In genomic region chr4:58129844-58130243, GRCm38 (mm10) we compare ENCODE assay signal across 34 mouse cellular contexts.
"Had no signal": no experiment of that assay in that cellular context is flagged by ENCODE, and none has a peak within 500 bp of the region (broad histone marks: within the 10 kb centered on the region; RNA-seq: fewer than 3 reads in every experiment).

No protein-coding gene starts in this region.

- ATAC-seq: hindbrain, embryonic 16.5 days; hindbrain, postnatal 0 days; inflammation-experienced regulatory T-cells, adult 6 months; intestine, embryonic 15.5 days; intestine, embryonic 16.5 days; intestine, postnatal 0 days had no signal

- H3K4me3 ChIP-seq: heart, embryonic 10.5 days; heart, embryonic 12.5 days; heart, embryonic 13.5 days; heart, embryonic 15.5 days; hindbrain, embryonic 10.5 days; hindbrain, embryonic 12.5 days; hindbrain, embryonic 13.5 days; hindbrain, embryonic 15.5 days; intestine, embryonic 15.5 days; kidney, embryonic 15.5 days; layer of hippocampus, adult 2 months had no signal

- H3K4me2 ChIP-seq: heart, embryonic 11.5 days; heart, embryonic 12.5 days; heart, embryonic 13.5 days; heart, embryonic 15.5 days; hindbrain, embryonic 12.5 days; hindbrain, embryonic 13.5 days; hindbrain, embryonic 14.5 days; hindbrain, embryonic 15.5 days; intestine, embryonic 15.5 days; kidney, embryonic 15.5 days had no signal

- DNase-seq: heart, postnatal 10 days; heart, postnatal 14 days; heart, postnatal 4 days; kidney, adult 11 months; kidney, adult 18-20 months; kidney, adult 2 months; kidney, adult 8-10 months; kidney, adult 9 months; kidney, postnatal 10 days; kidney, postnatal 14 days; kidney, postnatal 25 days; kidney, postnatal 36 days; kidney, postnatal 4 days; layer of hippocampus, adult 9-11 months; layer of hippocampus, postnatal 36 days had no signal

- H3K9ac ChIP-seq: heart, embryonic 12.5 days; heart, embryonic 13.5 days; heart, embryonic 15.5 days; hindbrain, embryonic 12.5 days; hindbrain, embryonic 13.5 days; hindbrain, embryonic 14.5 days; hindbrain, embryonic 15.5 days; intestine, embryonic 15.5 days; kidney, embryonic 15.5 days had no signal

- H3K27me3 ChIP-seq: heart, embryonic 12.5 days; heart, embryonic 13.5 days; heart, embryonic 15.5 days; hindbrain, embryonic 12.5 days; hindbrain, embryonic 13.5 days; hindbrain, embryonic 15.5 days; intestine, embryonic 15.5 days; kidney, embryonic 15.5 days had no signal

- H3K27ac ChIP-seq: heart, embryonic 10.5 days; heart, embryonic 13.5 days; heart, embryonic 15.5 days; hindbrain, embryonic 10.5 days; hindbrain, embryonic 12.5 days; hindbrain, embryonic 13.5 days; hindbrain, embryonic 14.5 days; hindbrain, embryonic 15.5 days; hindbrain, postnatal 0 days; intestine, embryonic 15.5 days; kidney, embryonic 15.5 days; kidney, postnatal 0 days; layer of hippocampus, adult 2 months had no signal

- H3K4me1 ChIP-seq: heart, embryonic 10.5 days; heart, embryonic 12.5 days; heart, embryonic 13.5 days; heart, embryonic 15.5 days; hindbrain, embryonic 10.5 days; hindbrain, embryonic 12.5 days; intestine, embryonic 15.5 days; kidney, embryonic 15.5 days had no signal

- H3K36me3 ChIP-seq: heart, embryonic 10.5 days; heart, embryonic 12.5 days; heart, embryonic 13.5 days; heart, embryonic 15.5 days; hindbrain, embryonic 10.5 days; hindbrain, embryonic 12.5 days; hindbrain, embryonic 13.5 days; hindbrain, embryonic 15.5 days; intestine, embryonic 15.5 days; kidney, embryonic 15.5 days had no signal

- H3K9me3 ChIP-seq: heart, embryonic 10.5 days; heart, embryonic 12.5 days; heart, embryonic 13.5 days; heart, embryonic 15.5 days; hindbrain, embryonic 10.5 days; hindbrain, embryonic 12.5 days; hindbrain, embryonic 13.5 days; hindbrain, embryonic 15.5 days; intestine, embryonic 15.5 days; kidney, embryonic 15.5 days had no signal
